Mouse (Mus musculus) thymus, postnatal 4 days (tissue): ENCODE measurements around the gene Wdr60.

Source experiments
- DNase-seq: peaks from one replicate; pipeline ENCODE4 v3.0.0; 2021

Gene Wdr60

GRCm38 (mm10) chr12:116181436-116182050, 81.3 kb downstream of the Wdr60 start:
- DNase-seq: no peak

GRCm38 (mm10) chr12:116176930-116177329, 85.9 kb downstream of the Wdr60 start:
- DNase-seq: peak; percentile 75

GRCm38 (mm10) chr12:116169666-116170065, 93.2 kb downstream of the Wdr60 start:
- no peak for DNase-seq

- no peak for DNase-seq
These were observed 97.5 kb downstream of the Wdr60 start for GRCm38 (mm10) chr12:116165368-116165767.

- no peak for DNase-seq
These were observed 103.1 kb downstream of the Wdr60 start for GRCm38 (mm10) chr12:116159695-116160094.

- DNase-seq: no peak
These were observed 103.6 kb downstream of the Wdr60 start for GRCm38 (mm10) chr12:116159223-116159622.

GRCm38 (mm10) chr12:116156792-116157532, 105.9 kb downstream of the Wdr60 start:
- DNase-seq: no peak
